Comparison of ENCODE assay signal across 19 mouse cellular contexts in the genomic region with DNA sequence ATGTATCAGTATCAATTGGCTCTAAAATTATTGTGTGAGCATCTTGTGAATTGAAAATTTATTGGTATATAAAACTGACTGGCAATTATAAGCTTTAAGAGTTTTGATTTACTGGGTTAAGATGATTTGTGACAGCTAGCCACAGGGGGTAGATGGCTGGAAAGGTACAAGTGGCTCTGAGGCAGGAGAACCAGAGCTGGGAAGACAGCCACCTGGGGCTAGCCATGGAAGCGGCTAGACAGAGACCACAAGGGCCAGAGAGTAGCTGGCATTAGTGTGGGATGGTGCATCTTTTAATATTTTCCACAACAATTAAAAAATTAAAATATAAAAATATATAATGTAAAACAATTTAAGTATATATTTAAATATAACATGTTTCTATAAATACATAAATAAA.
"Had no signal": no experiment of that assay in that cellular context is flagged by ENCODE, and none has a peak within 500 bp of the region (broad histone marks: within the 10 kb centered on the region; RNA-seq: fewer than 3 reads in every experiment).

No protein-coding gene starts in this region.

- H3K4me2 ChIP-seq: kidney, embryonic 15.5 days; liver, embryonic 13.5 days; midbrain, embryonic 11.5 days; midbrain, embryonic 15.5 days; neural tube, embryonic 13.5 days had no signal

- H3K27me3 ChIP-seq: kidney, embryonic 15.5 days; liver, embryonic 13.5 days; midbrain, embryonic 15.5 days; neural tube, embryonic 13.5 days had no signal

- ATAC-seq: midbrain, embryonic 15.5 days had no signal

- H3K4me3 ChIP-seq: kidney, embryonic 15.5 days; liver, embryonic 13.5 days; midbrain, embryonic 15.5 days; myocyte; neural tube, embryonic 13.5 days had no signal

- H3K9me3 ChIP-seq: kidney, embryonic 15.5 days; liver, embryonic 13.5 days; midbrain, embryonic 15.5 days; neural tube, embryonic 13.5 days had no signal

- H3K9ac ChIP-seq: kidney, embryonic 15.5 days; liver, embryonic 13.5 days; midbrain, embryonic 15.5 days; neural tube, embryonic 13.5 days had no signal

- DNase-seq: kidney, adult 8-10 months; kidney, postnatal 10 days; kidney, postnatal 36 days; liver, embryonic 13.5 days; lung, adult 2 months; lung, postnatal 14 days; lung, postnatal 4 days; right cerebral cortex, adult 18-20 months; right cerebral cortex, postnatal 14 days; right cerebral cortex, postnatal 4 days; thymus, adult 2 months; thymus, postnatal 14 days; thymus, postnatal 4 days had no signal

- H3K4me1 ChIP-seq: kidney, embryonic 15.5 days; liver, embryonic 13.5 days; midbrain, embryonic 15.5 days; neural tube, embryonic 13.5 days had no signal

- H3K27ac ChIP-seq: kidney, embryonic 15.5 days; liver, embryonic 13.5 days; midbrain, embryonic 15.5 days; neural tube, embryonic 13.5 days; stomach, postnatal 0 days had no signal

- H3K36me3 ChIP-seq: kidney, embryonic 15.5 days; liver, embryonic 13.5 days; midbrain, embryonic 15.5 days; neural tube, embryonic 13.5 days had no signal
